Mouse (Mus musculus): Measurements from ENCODE around the gene Tgfa.

The Tgfa gene

GRCm38 (mm10) chr6:86188741-86189480, 6.1 kb upstream of the Tgfa start:
- no peak for DNase-seq

GRCm38 (mm10) chr6:86190622-86191021, 4.4 kb upstream of the Tgfa start:
- no peak for DNase-seq

GRCm38 (mm10) chr6:86192978-86193377, 2.0 kb upstream of the Tgfa start:
- DNase-seq = peak; percentile 53 to 62

- DNase-seq = peak; percentile 77 to 80
These were observed 1.1 kb upstream of the Tgfa start for GRCm38 (mm10) chr6:86193879-86194278.

DNA sequence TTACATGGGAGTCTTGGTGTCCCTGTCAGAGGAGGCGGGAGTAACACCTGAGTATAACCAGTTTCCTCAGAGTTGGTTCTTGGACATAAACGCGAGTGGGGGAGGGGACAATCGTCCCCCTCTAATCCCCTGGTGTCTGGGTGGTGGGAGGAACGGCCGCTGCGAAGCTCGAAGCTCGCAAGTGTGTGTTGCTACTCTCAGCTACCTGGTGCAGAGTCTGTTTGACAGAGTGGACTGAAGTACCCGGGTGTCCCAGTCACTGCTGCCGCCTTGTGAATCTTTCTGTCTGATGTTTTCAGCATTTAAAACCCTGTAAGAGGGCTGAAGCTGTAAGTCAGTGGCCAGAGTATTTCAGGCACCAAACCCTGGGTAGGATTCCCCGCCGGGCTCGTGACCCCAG, 1.0 kb downstream of the Tgfa start:
- peak in 1 of 2 experiments; percentile 26 for DNase-seq

GRCm38 (mm10) chr6:86197150-86197862, 2.3 kb downstream of the Tgfa start:
- no peak for DNase-seq

DNA sequence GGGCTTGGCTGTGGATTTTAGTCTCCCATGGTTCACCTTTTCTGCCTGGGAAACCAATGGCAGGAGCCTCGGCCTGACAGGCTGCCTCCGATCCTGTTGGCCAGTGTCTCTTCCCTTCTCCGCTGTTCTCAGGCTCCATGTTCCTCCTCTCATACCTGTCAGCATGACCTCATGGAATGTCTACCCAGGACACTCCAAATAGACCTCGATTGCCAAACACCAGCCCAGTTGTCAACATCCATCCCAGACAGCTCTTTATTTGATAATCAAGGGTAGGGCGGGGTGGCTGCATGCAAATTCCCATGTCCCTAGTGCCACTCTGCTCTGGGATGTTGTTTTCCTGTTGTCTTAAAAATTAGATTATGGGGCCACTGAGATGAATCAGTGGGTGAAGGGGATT, 5.9 kb downstream of the Tgfa start:
- DNase-seq = no peak

- no peak for DNase-seq
These were observed 8.1 kb downstream of the Tgfa start for GRCm38 (mm10) chr6:86203101-86203500.

DNA sequence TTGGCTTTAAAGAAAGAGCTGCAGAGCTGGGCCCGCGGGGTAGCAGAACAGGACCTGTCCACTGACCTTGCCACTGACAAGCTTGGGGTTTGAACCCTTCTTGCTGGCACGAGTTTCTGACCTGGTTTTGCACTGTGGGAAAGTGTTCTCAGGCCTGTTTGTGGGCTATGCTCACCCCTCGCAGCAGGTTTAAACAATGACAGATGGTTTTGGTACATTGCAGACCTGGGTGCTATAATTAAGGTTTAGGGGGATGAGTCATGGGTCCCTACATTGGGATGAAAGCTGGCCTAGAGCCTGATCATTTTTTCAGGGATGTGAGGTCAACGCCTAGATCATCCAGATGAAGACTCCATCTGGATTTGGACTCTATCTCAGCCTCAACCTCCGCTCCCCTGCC, 11.0 kb downstream of the Tgfa start:
- no peak for DNase-seq

- no peak for DNase-seq
These were observed 12.0 kb downstream of the Tgfa start for GRCm38 (mm10) chr6:86206985-86207384.

GRCm38 (mm10) chr6:86209133-86210016, 14.4 kb downstream of the Tgfa start:
- no peak for DNase-seq

DNA sequence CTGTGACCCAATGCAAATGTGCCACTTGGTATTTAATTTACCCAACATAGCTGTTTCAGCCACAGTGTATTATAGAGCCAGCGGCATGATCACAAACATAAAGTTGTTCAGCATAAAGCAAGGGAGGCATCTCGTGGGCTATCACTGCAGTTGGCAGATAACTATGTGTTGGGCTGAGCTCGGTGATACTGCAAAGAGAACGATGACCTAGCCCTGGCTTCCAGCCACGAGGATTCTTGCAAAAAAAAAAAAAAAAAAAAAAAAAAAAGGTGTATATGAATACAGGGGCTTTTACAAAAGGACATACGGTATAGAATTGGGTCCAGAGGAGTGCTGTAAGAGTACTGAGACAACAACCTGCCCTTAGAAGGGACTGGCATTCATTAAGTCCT, 15.0 kb downstream of the Tgfa start:
- no peak for DNase-seq

- DNase-seq = no peak
These were observed 15.6 kb downstream of the Tgfa start for GRCm38 (mm10) chr6:86210619-86211018.

- no peak for DNase-seq
These were observed 16.2 kb downstream of the Tgfa start for GRCm38 (mm10) chr6:86211081-86211763.

GRCm38 (mm10) chr6:86212871-86213640, 18.0 kb downstream of the Tgfa start:
- DNase-seq = no peak

DNA sequence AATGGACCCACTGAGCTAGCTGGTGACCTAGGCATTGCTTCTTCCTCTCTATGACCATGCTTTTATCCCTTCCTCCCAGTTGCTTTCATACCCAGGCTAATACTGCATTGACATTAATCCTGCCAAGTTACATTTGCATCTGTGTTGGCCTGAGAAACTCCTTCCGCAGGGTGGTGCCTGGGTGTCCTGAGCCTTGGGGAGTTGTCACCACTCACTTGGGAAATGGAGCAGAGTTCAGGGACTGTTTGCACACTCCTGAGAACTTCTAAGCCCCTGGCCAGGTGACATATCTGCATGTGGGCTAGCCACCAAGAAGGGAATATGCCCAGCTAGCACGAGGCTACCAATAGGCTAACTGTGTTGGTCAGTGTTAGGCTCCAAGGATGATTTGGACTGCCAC, 23.0 kb downstream of the Tgfa start:
- DNase-seq = no peak

- DNase-seq = no peak
These were observed 23.7 kb downstream of the Tgfa start for GRCm38 (mm10) chr6:86218739-86219138.

DNA sequence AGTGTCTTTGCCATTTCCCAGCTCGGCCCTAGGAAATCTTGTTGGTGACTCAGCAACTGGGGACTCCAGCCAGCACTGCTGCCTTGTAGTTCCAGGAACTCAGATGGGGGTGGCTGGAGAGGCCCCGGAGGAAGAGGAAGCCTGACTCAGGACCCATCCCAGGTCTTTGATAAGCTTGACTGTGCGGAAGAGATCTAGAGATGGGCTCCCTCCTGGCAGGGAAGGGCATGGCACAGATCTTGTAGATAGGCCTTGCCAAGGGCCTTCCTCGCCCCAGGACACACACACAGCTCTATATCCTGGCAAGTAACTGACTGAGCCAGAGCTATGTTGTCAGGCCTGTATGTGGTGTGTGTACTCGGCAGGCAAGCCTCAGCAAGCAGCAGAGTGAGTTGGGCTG, 24.5 kb downstream of the Tgfa start:
- DNase-seq = peak; percentile 35 to 42

GRCm38 (mm10) chr6:86220171-86220570, 25.1 kb downstream of the Tgfa start:
- peak; percentile 61 to 65 for DNase-seq

DNA sequence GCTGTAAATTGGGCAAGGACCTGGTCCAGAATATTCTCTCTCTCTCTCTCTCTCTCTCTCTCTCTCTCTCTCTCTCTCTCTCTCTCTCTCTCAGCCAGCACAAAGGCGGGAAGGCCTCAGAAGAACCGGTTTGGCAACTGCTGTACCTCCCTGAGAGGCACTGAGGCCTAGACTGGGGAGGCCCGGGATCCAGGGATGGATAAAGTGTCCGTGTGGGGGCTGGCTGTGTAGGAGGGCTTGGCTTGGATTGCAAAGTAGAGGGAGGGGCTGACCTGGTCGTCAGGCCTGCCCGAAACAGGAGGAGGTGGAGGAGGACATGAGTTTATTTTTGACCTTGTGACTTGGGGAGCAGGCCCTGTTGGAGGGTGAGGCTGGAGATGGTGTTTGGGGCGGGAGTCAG, 27.4 kb downstream of the Tgfa start:
- DNase-seq = no peak

- no peak for DNase-seq
These were observed 30.6 kb downstream of the Tgfa start for GRCm38 (mm10) chr6:86225604-86226003.

DNA sequence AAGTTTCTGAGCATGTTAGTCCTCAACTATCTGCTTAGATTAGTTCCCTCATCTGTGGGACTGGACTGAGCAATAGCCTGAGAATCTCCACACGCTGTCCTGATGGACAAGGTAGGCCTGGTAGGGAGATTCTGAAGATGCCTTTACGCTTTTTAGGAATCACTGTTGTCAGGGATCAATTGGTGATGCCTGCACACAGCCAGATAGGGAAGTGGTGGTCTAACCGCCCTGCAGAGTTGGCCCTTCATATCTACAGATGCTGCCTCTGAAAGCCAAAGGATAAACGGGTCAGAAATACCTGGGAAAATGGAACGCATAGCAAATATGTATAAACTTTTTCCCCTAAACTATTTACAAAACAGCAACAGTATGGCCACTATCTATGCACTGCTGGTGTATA, 37.3 kb downstream of the Tgfa start:
- DNase-seq = no peak
